Mouse (Mus musculus): ENCODE results near the gene Ltv1. TPM values are rescaled to one million over a fixed set of nuclear protein-coding genes. Genes with fewer than 3 reads are reported as not detected.
"Not testable (repeated sequence)": the region's sequence is repeated elsewhere in the genome, so short reads cannot be mapped to it uniquely, and the experiment has no call there.

Ltv1 gene
- polyA plus RNA-seq, 1 experiment from 2014 or later = 70.1 TPM

DNA sequence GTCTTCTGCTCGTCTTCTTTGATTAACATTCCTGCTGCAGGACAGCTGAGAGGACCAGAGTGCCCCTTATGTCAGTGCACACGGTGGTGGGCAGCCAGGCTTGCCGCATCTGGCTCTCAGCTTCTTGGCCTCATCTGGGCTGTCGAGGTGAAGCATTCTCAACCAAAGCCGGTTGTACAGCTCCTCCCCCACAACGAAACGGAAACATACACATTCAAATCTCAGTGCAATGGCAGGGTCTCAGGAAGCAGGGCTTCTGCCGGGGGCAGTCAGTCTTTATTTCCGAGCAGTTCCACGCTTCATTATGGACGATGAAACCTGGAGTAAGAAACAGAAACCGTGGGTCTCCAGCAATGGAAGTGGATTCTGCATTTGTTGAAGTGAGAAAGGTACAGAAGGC lies 21.0 kb upstream of the Ltv1 start:
- Histone ChIP-seq H3K9me3 (no peaks in the 10 kb centered on the region), H3K4me1 (peaks cover 4% of the 10 kb centered on the region; the same call in 1 of the 2 replicates), H3K4me3 (no peak overlapping the region), H3K36me3 (peaks cover 10% of the 10 kb centered on the region; the same call in 1 of the 2 replicates), H3K4me2 (no peak overlapping the region), H3K27me3 (no peaks in the 10 kb centered on the region), H3K27ac (no peak overlapping the region), H3K9ac (no peak overlapping the region)
- 80% methylated on average over 12 of the region's 12 CpGs for WGBS
- no peak for ATAC-seq (ENCODE audit: insufficient number of reproducible peaks, low FRiP score, low TSS enrichment, low read depth)

DNA sequence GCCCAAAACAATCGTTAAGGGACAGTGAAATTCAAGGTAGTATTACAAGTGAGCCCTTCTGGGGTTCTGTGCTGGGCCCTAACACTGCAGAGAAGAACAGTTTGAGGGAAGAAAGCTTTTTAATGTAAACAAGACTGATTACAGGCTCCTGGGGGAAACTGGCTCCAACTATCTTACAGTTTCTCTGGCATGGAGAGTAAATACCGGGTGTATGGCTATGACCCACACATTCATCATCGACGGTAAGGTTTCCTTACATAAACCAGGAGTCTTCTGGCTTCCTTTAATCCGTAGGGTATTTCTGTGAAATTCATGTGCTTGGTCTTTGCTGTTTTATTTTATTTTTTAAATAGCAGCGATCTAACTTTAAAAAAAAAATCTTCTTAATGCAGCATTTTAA lies 19.9 kb upstream of the Ltv1 start:
- H3K4me3 ChIP-seq = no peak overlapping the region
- no peak overlapping the region for H3K9ac ChIP-seq
- no peaks in the 10 kb centered on the region for H3K27me3 ChIP-seq
- no peak for ATAC-seq (ENCODE audit: insufficient number of reproducible peaks, low FRiP score, low TSS enrichment, low read depth)
- H3K9me3 ChIP-seq = no peaks in the 10 kb centered on the region
- H3K36me3 ChIP-seq = peaks cover 10% of the 10 kb centered on the region; the same call in 1 of the 2 replicates
- H3K4me1 ChIP-seq = peaks cover 4% of the 10 kb centered on the region; the same call in 1 of the 2 replicates
- WGBS = 60% methylated on average over 6 of the region's 6 CpGs
- H3K4me2 ChIP-seq = no peak overlapping the region
- H3K27ac ChIP-seq = peak overlapping the region; percentile 17; the same call in 1 of the 2 replicates

DNA sequence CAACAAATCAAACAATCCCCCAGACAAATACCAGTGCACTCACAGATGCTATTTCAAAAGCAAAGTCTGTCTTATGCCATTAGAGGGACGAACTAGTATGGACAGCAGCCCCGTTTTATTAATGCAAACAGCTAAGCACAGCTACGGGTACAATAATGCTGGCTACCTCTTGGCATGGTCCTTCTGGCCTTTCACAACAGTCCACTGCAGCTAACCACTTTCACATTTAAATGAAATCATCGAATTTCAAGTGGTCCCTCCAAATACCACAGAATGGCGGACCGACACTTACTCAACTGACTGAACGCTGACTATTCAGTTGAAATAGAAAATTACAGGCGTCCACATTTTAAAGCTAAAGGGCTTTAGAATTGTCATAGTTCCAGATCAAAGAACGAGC lies 19.4 kb upstream of the Ltv1 start:
- 74% methylated on average over 9 of the region's 9 CpGs for WGBS
- H3K27ac ChIP-seq = peak overlapping the region; percentile 17; the same call in 1 of the 2 replicates
- ATAC-seq (ENCODE audit: insufficient number of reproducible peaks, low FRiP score, low TSS enrichment, low read depth) = no peak

DNA sequence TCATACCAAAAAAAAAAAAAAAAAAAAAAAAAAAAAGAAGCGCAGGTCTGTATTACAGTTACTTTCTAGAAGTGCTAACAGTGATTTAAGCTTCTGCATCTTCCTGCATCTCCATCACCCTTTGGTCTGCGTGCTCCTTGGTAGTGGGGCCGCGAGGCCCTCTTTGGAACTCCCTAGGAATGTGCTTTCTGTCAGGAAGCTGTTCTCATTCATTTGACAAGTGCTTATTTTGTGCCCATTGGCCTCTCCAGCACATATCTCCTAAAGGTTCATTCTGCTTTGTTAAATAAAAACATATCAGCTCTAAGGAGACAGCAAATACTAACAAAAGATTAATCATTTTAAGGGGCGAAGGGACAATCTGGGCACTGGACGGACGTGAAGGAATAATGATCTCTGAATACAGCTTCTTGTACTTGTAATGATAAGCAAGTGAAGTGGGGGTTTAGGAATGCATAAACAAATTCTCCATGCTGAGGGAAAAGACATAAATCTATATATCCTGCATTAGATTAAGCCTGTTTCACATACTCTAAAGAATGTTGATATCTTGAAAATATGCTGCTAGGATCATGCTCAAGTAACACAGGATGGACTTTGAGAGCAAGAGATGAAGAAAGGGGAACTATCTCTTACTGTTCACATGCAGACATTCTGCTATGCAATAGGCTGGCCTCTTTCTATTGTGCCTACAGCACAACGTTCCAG lies 17.1 kb upstream of the Ltv1 start:
- ATAC-seq (ENCODE audit: insufficient number of reproducible peaks, low FRiP score, low TSS enrichment, low read depth) = no peak
- H3K27me3 ChIP-seq = no peaks in the 10 kb centered on the region
- H3K4me1 ChIP-seq = peaks cover 4% of the 10 kb centered on the region; the same call in 1 of the 2 replicates
- H3K27ac ChIP-seq = no peak overlapping the region
- no peaks in the 10 kb centered on the region for H3K9me3 ChIP-seq
- no peak overlapping the region for H3K4me3 ChIP-seq
- no peak overlapping the region for H3K4me2 ChIP-seq
- WGBS = 70% methylated on average over 8 of the region's 8 CpGs
- H3K9ac ChIP-seq = no peak overlapping the region
- peaks cover 8% of the 10 kb centered on the region; the same call in 1 of the 2 replicates for H3K36me3 ChIP-seq

More for the DNA sequence above, 19.4 kb upstream of the Ltv1 start:
- H3K9ac ChIP-seq = no peak overlapping the region
- no peaks in the 10 kb centered on the region for H3K27me3 ChIP-seq
- no peak overlapping the region for H3K4me3 ChIP-seq
- H3K9me3 ChIP-seq = no peaks in the 10 kb centered on the region
- H3K36me3 ChIP-seq = peaks cover 8% of the 10 kb centered on the region; the same call in 1 of the 2 replicates
- no peak overlapping the region for H3K4me2 ChIP-seq
- H3K4me1 ChIP-seq = peaks cover 4% of the 10 kb centered on the region; the same call in 1 of the 2 replicates

DNA sequence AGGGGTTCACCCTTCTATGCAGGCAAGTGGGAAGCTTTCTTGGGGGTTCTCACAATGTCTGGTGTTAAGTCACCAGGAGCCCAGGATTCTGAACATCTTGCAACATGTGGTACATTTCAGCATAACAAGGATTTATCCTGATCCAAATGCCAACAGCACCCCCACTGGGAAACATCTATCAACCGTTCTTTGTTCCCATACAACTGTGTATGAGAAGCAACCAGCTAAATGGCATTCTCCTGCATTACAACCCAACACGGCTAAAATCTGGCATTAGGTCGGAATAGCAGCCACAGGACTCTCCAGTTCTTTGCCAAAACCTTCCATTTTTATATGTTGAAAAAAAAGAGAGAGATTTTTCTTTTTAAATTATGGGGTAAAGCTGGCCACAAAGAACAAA lies 16.5 kb upstream of the Ltv1 start:
- WGBS = 72% methylated on average over 3 of the region's 3 CpGs
- H3K9ac ChIP-seq = no peak overlapping the region
- H3K36me3 ChIP-seq = peaks cover 8% of the 10 kb centered on the region; the same call in 1 of the 2 replicates
- no peak overlapping the region for H3K27ac ChIP-seq
- H3K27me3 ChIP-seq = no peaks in the 10 kb centered on the region
- H3K4me2 ChIP-seq = no peak overlapping the region
- no peak overlapping the region for H3K4me3 ChIP-seq
- peaks cover 4% of the 10 kb centered on the region; the same call in 1 of the 2 replicates for H3K4me1 ChIP-seq
- no peaks in the 10 kb centered on the region for H3K9me3 ChIP-seq
- no peak for ATAC-seq (ENCODE audit: insufficient number of reproducible peaks, low FRiP score, low TSS enrichment, low read depth)

DNA sequence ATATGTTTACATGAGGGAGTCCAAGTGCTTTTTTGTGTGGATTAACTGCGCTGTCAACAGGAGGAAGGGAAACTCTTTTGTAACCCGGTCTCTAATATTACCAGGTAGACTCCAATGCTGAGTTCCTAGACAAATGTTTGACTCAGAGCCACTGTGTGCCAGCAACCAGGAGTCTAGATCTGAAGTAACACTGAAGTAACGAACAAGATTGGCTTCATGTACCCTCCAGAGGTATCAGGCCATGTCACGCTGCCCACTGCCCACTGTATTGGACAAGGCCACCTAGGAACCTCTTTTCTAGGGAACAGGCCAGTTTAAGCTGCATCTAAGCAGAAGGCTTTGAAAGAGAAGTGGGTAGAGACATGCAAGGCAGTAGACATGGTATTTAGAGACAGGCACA lies 16.1 kb upstream of the Ltv1 start:
- Histone ChIP-seq H3K9ac (no peak overlapping the region), H3K36me3 (peaks cover 5% of the 10 kb centered on the region; the same call in 1 of the 2 replicates), H3K27ac (no peak overlapping the region), H3K9me3 (no peaks in the 10 kb centered on the region), H3K4me2 (no peak overlapping the region), H3K4me1 (peaks cover 4% of the 10 kb centered on the region; the same call in 1 of the 2 replicates), H3K27me3 (no peaks in the 10 kb centered on the region), H3K4me3 (no peak overlapping the region)
- WGBS = 83% methylated on average over 4 of the region's 4 CpGs
- no peak for ATAC-seq (ENCODE audit: insufficient number of reproducible peaks, low FRiP score, low TSS enrichment, low read depth)

DNA sequence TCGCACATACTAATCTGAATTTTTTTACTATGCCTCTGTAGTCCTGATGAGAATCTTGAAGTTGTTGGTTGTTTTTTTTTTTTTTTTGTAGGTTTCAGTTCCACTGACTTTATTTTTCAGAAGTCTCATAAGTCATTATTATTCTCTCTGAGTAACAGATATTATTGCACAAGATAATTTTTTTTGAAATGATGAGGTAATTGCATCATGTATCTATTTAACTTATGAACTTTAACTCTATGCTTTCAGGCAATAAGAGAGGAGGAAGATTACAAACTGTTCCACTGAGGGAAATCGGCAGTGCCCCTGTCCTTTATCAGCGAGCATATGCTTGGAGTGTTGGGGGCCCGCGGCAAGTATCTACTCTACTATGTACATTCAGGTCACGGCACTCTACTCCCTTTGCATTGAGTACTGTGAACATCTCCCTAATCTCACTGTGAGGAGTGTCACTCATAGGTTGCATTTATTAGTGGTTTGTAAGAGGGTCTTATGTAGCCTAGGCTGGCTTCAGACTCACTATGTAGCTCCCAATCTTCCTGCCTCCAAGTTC lies 8.8 kb upstream of the Ltv1 start:
- H3K4me2 ChIP-seq = no peak overlapping the region
- no peaks in the 10 kb centered on the region for H3K36me3 ChIP-seq
- H3K9ac ChIP-seq = no peak overlapping the region
- no peak overlapping the region for H3K27ac ChIP-seq
- no peaks in the 10 kb centered on the region for H3K27me3 ChIP-seq
- H3K4me1 ChIP-seq = 0 out of 2 replicates have a peak, but pooled peaks cover 4% of the 10 kb centered on the region
- no peak overlapping the region for H3K4me3 ChIP-seq
- H3K9me3 ChIP-seq = no peaks in the 10 kb centered on the region
- no peak for ATAC-seq (ENCODE audit: insufficient number of reproducible peaks, low FRiP score, low TSS enrichment, low read depth)
- 97% methylated on average over 6 of the region's 6 CpGs for WGBS

DNA sequence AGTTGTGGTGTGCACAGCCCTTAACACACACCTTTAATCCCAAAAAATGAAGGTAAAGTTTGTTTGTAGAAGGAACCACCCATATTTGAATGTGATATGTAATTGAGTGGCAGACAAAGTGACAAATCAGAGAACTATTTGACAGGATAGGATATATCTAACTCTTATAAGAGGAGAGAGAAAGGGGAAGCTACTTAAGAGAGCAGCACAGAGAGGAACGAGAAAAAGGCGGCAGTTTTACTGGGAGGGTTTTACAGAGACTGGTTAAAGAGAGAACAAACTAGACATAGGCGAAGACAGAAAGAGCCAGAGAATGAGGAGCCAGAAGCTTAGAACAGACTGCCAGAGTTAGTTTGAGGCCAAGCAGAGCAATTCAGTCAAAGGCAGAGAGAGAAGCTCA lies 7.9 kb upstream of the Ltv1 start:
- H3K36me3 ChIP-seq = no peaks in the 10 kb centered on the region
- no peaks in the 10 kb centered on the region for H3K9me3 ChIP-seq
- WGBS = 89% methylated on average over 3 of the region's 3 CpGs
- H3K9ac ChIP-seq = no peak overlapping the region
- H3K4me1 ChIP-seq = 0 out of 2 replicates have a peak, but pooled peaks cover 4% of the 10 kb centered on the region
- no peak overlapping the region for H3K4me2 ChIP-seq
- no peaks in the 10 kb centered on the region for H3K27me3 ChIP-seq
- no peak overlapping the region for H3K27ac ChIP-seq
- no peak for ATAC-seq (ENCODE audit: insufficient number of reproducible peaks, low FRiP score, low TSS enrichment, low read depth)
- H3K4me3 ChIP-seq = no peak overlapping the region

DNA sequence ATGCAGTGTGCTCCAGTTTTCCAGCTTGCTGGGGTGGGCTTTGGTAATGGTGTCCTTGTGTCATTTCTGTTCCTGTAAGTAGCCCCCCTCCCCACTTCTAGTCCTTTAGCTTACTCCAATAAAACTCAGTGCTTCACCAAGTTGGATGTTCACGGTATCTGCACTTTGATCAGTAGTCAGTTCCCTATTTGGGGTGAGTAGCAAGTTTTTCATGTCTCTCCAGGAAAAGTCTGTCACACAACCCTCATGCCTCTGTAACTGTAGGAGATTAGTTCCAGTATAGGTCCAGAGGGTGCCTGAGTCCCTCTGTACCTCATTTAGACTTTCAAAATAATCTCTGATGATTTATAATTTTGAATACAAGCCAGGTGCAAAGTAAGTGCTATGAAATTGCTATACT lies 6.3 kb upstream of the Ltv1 start:
- ATAC-seq (ENCODE audit: insufficient number of reproducible peaks, low FRiP score, low TSS enrichment, low read depth) = no peak
- Histone ChIP-seq H3K4me1 (0 out of 2 replicates have a peak, but pooled peaks cover 4% of the 10 kb centered on the region), H3K9me3 (no peaks in the 10 kb centered on the region), H3K36me3 (no peaks in the 10 kb centered on the region), H3K4me2 (no peak overlapping the region), H3K4me3 (no peak overlapping the region), H3K27ac (no peak overlapping the region), H3K9ac (no peak overlapping the region), H3K27me3 (no peaks in the 10 kb centered on the region)
- 91% methylated on average over 1 of the region's 1 CpGs for WGBS

DNA sequence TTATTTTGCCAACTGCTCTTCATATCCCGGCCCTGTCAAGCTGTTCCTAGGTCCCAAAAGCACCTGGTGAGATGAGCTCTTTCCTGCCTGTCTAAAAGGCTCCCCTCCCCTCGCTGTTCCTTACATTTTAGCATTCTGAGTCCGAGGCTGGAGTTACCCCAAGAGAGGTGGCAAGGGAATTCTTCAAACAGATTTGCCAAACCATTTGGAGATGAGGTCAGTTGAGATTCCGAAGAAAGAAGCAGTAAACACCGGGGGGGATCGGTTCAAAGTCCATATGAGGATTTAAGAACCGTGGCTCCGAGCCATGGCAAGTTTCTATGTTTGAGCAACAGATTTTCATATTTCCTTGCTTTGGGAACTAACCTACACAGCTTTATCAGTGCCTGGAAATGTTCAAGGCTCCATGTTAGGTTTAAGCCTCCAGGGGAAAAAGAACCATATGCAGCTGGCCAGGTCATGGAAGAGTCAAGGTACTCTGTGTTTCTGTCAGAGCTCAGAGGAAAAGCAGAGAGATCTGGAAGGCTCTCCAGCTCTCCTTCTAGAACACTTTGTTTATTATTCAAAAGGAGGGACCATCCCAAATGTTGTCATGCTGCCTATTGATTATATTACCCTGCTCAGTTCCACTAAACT lies 4.0 kb upstream of the Ltv1 start:
- Histone ChIP-seq H3K4me2 (no peak overlapping the region), H3K27ac (peak overlapping the region; percentile 70; the same call in 1 of the 2 replicates), H3K9ac (no peak overlapping the region), H3K27me3 (no peaks in the 10 kb centered on the region), H3K4me1 (peaks cover 9% of the 10 kb centered on the region), H3K9me3 (no peaks in the 10 kb centered on the region), H3K36me3 (no peaks in the 10 kb centered on the region), H3K4me3 (no peak overlapping the region)
- peak; percentile 68; the same call in 1 of the 2 replicates for ATAC-seq (ENCODE audit: insufficient number of reproducible peaks, low FRiP score, low TSS enrichment, low read depth)
- WGBS = 59% methylated on average over 8 of the region's 8 CpGs

DNA sequence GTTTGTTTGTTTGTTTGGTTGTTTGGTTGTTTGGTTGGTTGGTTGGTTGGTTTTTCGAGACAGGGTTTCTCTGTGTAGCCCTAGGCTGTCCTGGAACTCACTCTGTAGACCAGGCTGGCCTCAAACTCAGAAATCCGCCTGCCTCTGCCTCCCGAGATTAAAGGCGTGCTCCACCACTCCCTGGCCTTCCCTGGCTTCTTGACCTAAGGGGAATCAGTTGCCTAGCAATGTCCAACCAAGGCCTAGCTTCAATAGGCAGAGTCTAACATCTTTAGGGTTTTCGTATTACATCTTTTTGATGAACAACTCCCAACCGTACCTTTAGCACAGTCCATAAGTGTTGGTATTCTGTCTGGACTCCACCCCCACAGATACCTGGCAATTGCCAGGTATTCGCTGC lies 528 bp upstream of the Ltv1 start:
- WGBS = 83% methylated on average over 7 of the region's 7 CpGs
- Histone ChIP-seq H3K36me3 (peaks cover 21% of the 10 kb centered on the region), H3K4me3 (peak overlapping the region; percentile 88), H3K4me2 (peak overlapping the region; percentile 71), H3K4me1 (peaks cover 10% of the 10 kb centered on the region)
- not testable (repeated sequence) for H3K9me3 ChIP-seq; ATAC-seq (ENCODE audit: insufficient number of reproducible peaks, low FRiP score, low TSS enrichment, low read depth); H3K9ac ChIP-seq; H3K27ac ChIP-seq; H3K27me3 ChIP-seq

DNA sequence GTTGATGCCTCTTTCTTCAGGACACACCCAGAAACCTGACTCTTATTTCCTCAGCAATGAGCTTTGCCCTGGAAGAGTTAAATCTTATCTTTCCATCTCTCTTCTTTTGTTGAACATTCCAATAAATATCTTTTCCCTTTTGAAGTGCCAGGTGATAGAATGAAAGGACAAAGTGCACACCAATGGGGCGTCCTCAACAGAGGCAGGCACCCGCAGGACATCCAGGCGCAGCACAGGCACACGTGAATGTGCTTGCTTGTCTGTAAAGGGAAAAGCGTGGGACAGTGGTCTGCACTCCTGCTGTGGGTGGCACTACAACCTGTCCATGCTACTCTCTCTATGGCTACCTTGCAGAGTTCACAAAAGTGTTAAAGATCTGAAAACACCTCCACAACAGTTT lies 3.1 kb downstream of the Ltv1 start:
- Histone ChIP-seq H3K36me3 (peaks cover 46% of the 10 kb centered on the region), H3K9ac (no peak overlapping the region), H3K27me3 (no peaks in the 10 kb centered on the region), H3K4me2 (no peak overlapping the region), H3K4me1 (peaks cover 7% of the 10 kb centered on the region), H3K4me3 (no peak overlapping the region), H3K27ac (no peak overlapping the region), H3K9me3 (no peaks in the 10 kb centered on the region)
- no peak for ATAC-seq (ENCODE audit: insufficient number of reproducible peaks, low FRiP score, low TSS enrichment, low read depth)
- 81% methylated on average over 5 of the region's 5 CpGs for WGBS
